Mouse (Mus musculus) adrenal gland, adult 10 weeks (tissue): ENCODE data around the gene Slc22a8. TPM values are rescaled to one million over a fixed set of nuclear protein-coding genes. Genes with fewer than 3 reads are reported as not detected.

Experiments used
- polyA plus RNA-seq: library from polyadenylated mRNA; stranded (reverse); fragments of 350-450 nt; fragmentation: Illumina TruSeq; extraction: RNeasy Lipid Tissue Mini Kit (QIAGEN cat#74804); gene quantifications from one replicate; pipeline ENCODE4 v1.2.3, GENCODE M21; 2014; ENCODE audit warnings: low read depth, low replicate concordance

Slc22a8 gene
- not detected for polyA plus RNA-seq

GRCm38 (mm10) chr19:8590954-8591353, at the start of gene Slc22a8:
Gene Slc22a8, plus strand, starts transcription at chr19:8591254.

GRCm38 (mm10) chr19:8617904-8618303, 26.9 kb downstream of the Slc22a8 start, which contains the start of gene Slc22a6:
Gene Slc22a6, plus strand, starts transcription at chr19:8618039.

Other genes with a start within 250 kb of the Slc22a8 start
- gene Slc22a30, start 186.1 kb upstream of the Slc22a8 start, polyA plus RNA-seq: not detected
- gene Slc22a6, start 26.8 kb downstream of the Slc22a8 start, polyA plus RNA-seq: not detected
- gene Chrm1, start 72.5 kb downstream of the Slc22a8 start, polyA plus RNA-seq: 0.23 TPM
- 163 TPM for gene Slc3a2, start 132.1 kb downstream of the Slc22a8 start, polyA plus RNA-seq
- 15.5 TPM for gene Wdr74, start 144.6 kb downstream of the Slc22a8 start, polyA plus RNA-seq
- gene 1700092M07Rik, start 149.5 kb downstream of the Slc22a8 start, polyA plus RNA-seq: not detected
- 63.2 TPM for gene Stx5a, start 150.2 kb downstream of the Slc22a8 start, polyA plus RNA-seq
- 68.2 TPM for gene Nxf1, start 165.8 kb downstream of the Slc22a8 start, polyA plus RNA-seq
- gene Tmem223, start 179.7 kb downstream of the Slc22a8 start, polyA plus RNA-seq: 50.0 TPM
- 51.8 TPM for gene Tmem179b, start 183.2 kb downstream of the Slc22a8 start, polyA plus RNA-seq
- gene Taf6l, start 195.2 kb downstream of the Slc22a8 start, polyA plus RNA-seq: 1.4 TPM
- gene Polr2g, start 207.3 kb downstream of the Slc22a8 start, polyA plus RNA-seq: 94.7 TPM
- gene Zbtb3, start 211.3 kb downstream of the Slc22a8 start, polyA plus RNA-seq: 0.47 TPM
- gene Ttc9c, start 228.1 kb downstream of the Slc22a8 start, polyA plus RNA-seq: 87.3 TPM
- gene Hnrnpul2, start 228.8 kb downstream of the Slc22a8 start, polyA plus RNA-seq: 117 TPM
- not detected for gene AC129217.1, start 238.5 kb downstream of the Slc22a8 start, polyA plus RNA-seq
- 24.6 TPM for gene Bscl2, start 246.2 kb downstream of the Slc22a8 start, polyA plus RNA-seq
- 2.2 TPM for gene Gng3, start 247.9 kb downstream of the Slc22a8 start, polyA plus RNA-seq